Mouse (Mus musculus): ENCODE results near the gene Tmtc2. TPM values are rescaled to one million over a fixed set of nuclear protein-coding genes. Genes with fewer than 3 reads are reported as not detected.

The Tmtc2 gene
- polyA plus RNA-seq, 1 experiment from 2014 or later: 10.9 TPM

GRCm38 (mm10) chr10:105518144-105518543 is 56.1 kb downstream of the Tmtc2 start:
- no peaks in the 10 kb centered on the region for H3K9me3 ChIP-seq (ENCODE audit: control insufficient read depth, low read length)
- 94% methylated on average over 9 of the region's 9 CpGs for WGBS
- ATAC-seq (replicated peaks; ENCODE audit: low FRiP score, low TSS enrichment, low read depth): no peak

GRCm38 (mm10) chr10:105513777-105514322 is 60.4 kb downstream of the Tmtc2 start:
- no peak overlapping the region for H3K9ac ChIP-seq (ENCODE audit: low read length)
- no peaks in the 10 kb centered on the region for H3K27me3 ChIP-seq (replicated peaks; ENCODE audit: control insufficient read depth, insufficient read depth, low read length)
- no peaks in the 10 kb centered on the region for H3K9me3 ChIP-seq (ENCODE audit: control insufficient read depth, low read length)
- no peak for DNase-seq (ENCODE audit: low spot score)
- H3K4me3 ChIP-seq (ENCODE audit: low read depth, low read length): no peak overlapping the region
- WGBS: 85% methylated on average over 7 of the region's 7 CpGs
- H3K27ac ChIP-seq (ENCODE audit: low read depth): no peak overlapping the region
- H3K4me2 ChIP-seq (ENCODE audit: low read length): no peak overlapping the region
- no peak for ATAC-seq (replicated peaks; ENCODE audit: low FRiP score, low TSS enrichment, low read depth)
- H3K4me1 ChIP-seq (replicated peaks; ENCODE audit: control insufficient read depth, insufficient read depth, low read length): no peaks in the 10 kb centered on the region; the same call in 1 of the 2 replicates
- H3K36me3 ChIP-seq (ENCODE audit: control insufficient read depth, insufficient read depth, low read length): no peaks in the 10 kb centered on the region

More at GRCm38 (mm10) chr10:105518144-105518543, 56.1 kb downstream of the Tmtc2 start:
- no peak overlapping the region for H3K4me3 ChIP-seq (ENCODE audit: low read depth, low read length)
- H3K36me3 ChIP-seq (ENCODE audit: control insufficient read depth, insufficient read depth, low read length): 0 out of 2 replicates have a peak, but pooled peaks cover 3% of the 10 kb centered on the region
- no peaks in the 10 kb centered on the region for H3K27me3 ChIP-seq (replicated peaks; ENCODE audit: control insufficient read depth, insufficient read depth, low read length)
- no peak overlapping the region for H3K27ac ChIP-seq (ENCODE audit: low read depth)
- H3K4me1 ChIP-seq (replicated peaks; ENCODE audit: control insufficient read depth, insufficient read depth, low read length): peaks cover 14% of the 10 kb centered on the region; the same call in 1 of the 2 replicates
- H3K4me2 ChIP-seq (ENCODE audit: low read length): no peak overlapping the region
- no peak overlapping the region for H3K9ac ChIP-seq (ENCODE audit: low read length)
- no peak for DNase-seq (ENCODE audit: low spot score)

- DNase-seq (ENCODE audit: low spot score): no peak
- no peaks in the 10 kb centered on the region for H3K9me3 ChIP-seq (ENCODE audit: control insufficient read depth, low read length)
- no peak overlapping the region for H3K27ac ChIP-seq (ENCODE audit: low read depth)
- 0 out of 2 replicates have a peak, but pooled peaks cover 14% of the 10 kb centered on the region for H3K36me3 ChIP-seq (ENCODE audit: control insufficient read depth, insufficient read depth, low read length)
- H3K27me3 ChIP-seq (replicated peaks; ENCODE audit: control insufficient read depth, insufficient read depth, low read length): no peaks in the 10 kb centered on the region
- H3K9ac ChIP-seq (ENCODE audit: low read length): no peak overlapping the region
- no peak for ATAC-seq (replicated peaks; ENCODE audit: low FRiP score, low TSS enrichment, low read depth)
- no peak overlapping the region for H3K4me2 ChIP-seq (ENCODE audit: low read length)
- 38% methylated on average over 5 of the region's 5 CpGs for WGBS
- no peaks in the 10 kb centered on the region; the same call in 1 of the 2 replicates for H3K4me1 ChIP-seq (replicated peaks; ENCODE audit: control insufficient read depth, insufficient read depth, low read length)
- no peak overlapping the region for H3K4me3 ChIP-seq (ENCODE audit: low read depth, low read length)
Measured at GRCm38 (mm10) chr10:105509896-105510272, 64.4 kb downstream of the Tmtc2 start.

GRCm38 (mm10) chr10:105509146-105509895 is 64.9 kb downstream of the Tmtc2 start:
- Histone ChIP-seq H3K9ac (ENCODE audit: low read length) (no peak overlapping the region), H3K4me3 (ENCODE audit: low read depth, low read length) (no peak overlapping the region), H3K4me2 (ENCODE audit: low read length) (no peak overlapping the region), H3K27me3 (replicated peaks; ENCODE audit: control insufficient read depth, insufficient read depth, low read length) (no peaks in the 10 kb centered on the region), H3K36me3 (ENCODE audit: control insufficient read depth, insufficient read depth, low read length) (0 out of 2 replicates have a peak, but pooled peaks cover 14% of the 10 kb centered on the region), H3K27ac (ENCODE audit: low read depth) (no peak overlapping the region), H3K9me3 (ENCODE audit: control insufficient read depth, low read length) (no peaks in the 10 kb centered on the region), H3K4me1 (replicated peaks; ENCODE audit: control insufficient read depth, insufficient read depth, low read length) (no peaks in the 10 kb centered on the region; the same call in 1 of the 2 replicates)
- DNase-seq (ENCODE audit: low spot score) (no peak), ATAC-seq (replicated peaks; ENCODE audit: low FRiP score, low TSS enrichment, low read depth) (no peak)
- 53% methylated on average over 9 of the region's 12 CpGs for WGBS

- ATAC-seq (replicated peaks; ENCODE audit: low FRiP score, low TSS enrichment, low read depth): no peak
Measured at GRCm38 (mm10) chr10:105507982-105508786, 66.1 kb downstream of the Tmtc2 start.

GRCm38 (mm10) chr10:105506046-105506445 is 68.2 kb downstream of the Tmtc2 start:
- ATAC-seq (replicated peaks; ENCODE audit: low FRiP score, low TSS enrichment, low read depth): no peak

More at GRCm38 (mm10) chr10:105507982-105508786, 66.1 kb downstream of the Tmtc2 start:
- Histone ChIP-seq H3K4me1 (replicated peaks; ENCODE audit: control insufficient read depth, insufficient read depth, low read length) (no peaks in the 10 kb centered on the region; the same call in 1 of the 2 replicates), H3K36me3 (ENCODE audit: control insufficient read depth, insufficient read depth, low read length) (0 out of 2 replicates have a peak, but pooled peaks cover 14% of the 10 kb centered on the region), H3K27ac (ENCODE audit: low read depth) (no peak overlapping the region), H3K4me3 (ENCODE audit: low read depth, low read length) (no peak overlapping the region), H3K4me2 (ENCODE audit: low read length) (no peak overlapping the region), H3K9me3 (ENCODE audit: control insufficient read depth, low read length) (no peaks in the 10 kb centered on the region), H3K27me3 (replicated peaks; ENCODE audit: control insufficient read depth, insufficient read depth, low read length) (no peaks in the 10 kb centered on the region), H3K9ac (ENCODE audit: low read length) (no peak overlapping the region)
- WGBS: 76% methylated on average over 3 of the region's 3 CpGs
- DNase-seq (ENCODE audit: low spot score): no peak

GRCm38 (mm10) chr10:105504472-105504871 is 69.8 kb downstream of the Tmtc2 start:
- ATAC-seq (replicated peaks; ENCODE audit: low FRiP score, low TSS enrichment, low read depth) (no peak), DNase-seq (ENCODE audit: low spot score) (no peak)
- Histone ChIP-seq H3K4me1 (replicated peaks; ENCODE audit: control insufficient read depth, insufficient read depth, low read length) (no peaks in the 10 kb centered on the region; the same call in 1 of the 2 replicates), H3K36me3 (ENCODE audit: control insufficient read depth, insufficient read depth, low read length) (0 out of 2 replicates have a peak, but pooled peaks cover 14% of the 10 kb centered on the region), H3K9me3 (ENCODE audit: control insufficient read depth, low read length) (no peaks in the 10 kb centered on the region), H3K4me2 (ENCODE audit: low read length) (no peak overlapping the region), H3K27ac (ENCODE audit: low read depth) (no peak overlapping the region), H3K27me3 (replicated peaks; ENCODE audit: control insufficient read depth, insufficient read depth, low read length) (no peaks in the 10 kb centered on the region), H3K4me3 (ENCODE audit: low read depth, low read length) (no peak overlapping the region), H3K9ac (ENCODE audit: low read length) (no peak overlapping the region)
- 73% methylated on average over 2 of the region's 2 CpGs for WGBS

More at GRCm38 (mm10) chr10:105506046-105506445, 68.2 kb downstream of the Tmtc2 start:
- Histone ChIP-seq H3K4me3 (ENCODE audit: low read depth, low read length) (no peak overlapping the region), H3K4me1 (replicated peaks; ENCODE audit: control insufficient read depth, insufficient read depth, low read length) (no peaks in the 10 kb centered on the region; the same call in 1 of the 2 replicates), H3K9me3 (ENCODE audit: control insufficient read depth, low read length) (no peaks in the 10 kb centered on the region), H3K27ac (ENCODE audit: low read depth) (no peak overlapping the region), H3K9ac (ENCODE audit: low read length) (no peak overlapping the region), H3K4me2 (ENCODE audit: low read length) (no peak overlapping the region), H3K36me3 (ENCODE audit: control insufficient read depth, insufficient read depth, low read length) (0 out of 2 replicates have a peak, but pooled peaks cover 14% of the 10 kb centered on the region), H3K27me3 (replicated peaks; ENCODE audit: control insufficient read depth, insufficient read depth, low read length) (no peaks in the 10 kb centered on the region)
- 92% methylated on average over 4 of the region's 4 CpGs for WGBS
- DNase-seq (ENCODE audit: low spot score): no peak

- Histone ChIP-seq H3K36me3 (ENCODE audit: control insufficient read depth, insufficient read depth, low read length) (0 out of 2 replicates have a peak, but pooled peaks cover 12% of the 10 kb centered on the region), H3K9ac (ENCODE audit: low read length) (no peak overlapping the region), H3K4me2 (ENCODE audit: low read length) (no peak overlapping the region), H3K4me3 (ENCODE audit: low read depth, low read length) (no peak overlapping the region), H3K4me1 (replicated peaks; ENCODE audit: control insufficient read depth, insufficient read depth, low read length) (no peaks in the 10 kb centered on the region), H3K27ac (ENCODE audit: low read depth) (no peak overlapping the region), H3K27me3 (replicated peaks; ENCODE audit: control insufficient read depth, insufficient read depth, low read length) (no peaks in the 10 kb centered on the region), H3K9me3 (ENCODE audit: control insufficient read depth, low read length) (no peaks in the 10 kb centered on the region)
- no peak for ATAC-seq (replicated peaks; ENCODE audit: low FRiP score, low TSS enrichment, low read depth)
- no peak for DNase-seq (ENCODE audit: low spot score)
- 30% methylated on average over 7 of the region's 7 CpGs for WGBS
Measured at GRCm38 (mm10) chr10:105501736-105502135, 72.5 kb downstream of the Tmtc2 start.
